Mouse (Mus musculus) liver, embryonic 13.5 days (tissue): ENCODE measurements at regions not wholly inside any gene's neighbourhood (a gene's known extent, or its start where the extent isn't known, plus 50 kb on each side); places are given as distances from the start of the nearest gene placed in this dataset.

Experiments used
- ATAC-seq: fragments of 200-750 bp; cut with Nextera tagmentation; 2 replicates; pipeline ENCODE4 v1.8.0; 2017; ENCODE audit warnings: low read depth, mild to moderate bottlenecking, moderate number of reproducible peaks, moderate library complexity
- DNase-seq: peaks from one replicate; pipeline ENCODE4 v3.0.0; 2022
- H3K27ac ChIP-seq: fragments of 300-500 bp; sonication (generic); 2 replicates; pipeline ENCODE4 v1.5.1; 2015; ENCODE audit warnings: moderate library complexity, mild to moderate bottlenecking, inconsistent platforms
- H3K27me3 ChIP-seq: fragments of 300-500 bp; sonication (generic); 2 replicates; pipeline ENCODE4 v1.6.1; 2015; ENCODE audit warnings: mild to moderate bottlenecking, inconsistent platforms
- H3K36me3 ChIP-seq: fragments of 300-500 bp; sonication (generic); 2 replicates; pipeline ENCODE4 v1.6.1; 2015; ENCODE audit warnings: mild to moderate bottlenecking, inconsistent platforms
- H3K4me1 ChIP-seq: fragments of 300-500 bp; sonication (generic); replicated peaks from 2 replicates; pipeline ENCODE4 v1.6.1; 2015; ENCODE audit warnings: inconsistent platforms
- H3K4me2 ChIP-seq: fragments of 300-500 bp; sonication (generic); 2 replicates; pipeline ENCODE4 v1.6.1; 2015; ENCODE audit warnings: inconsistent platforms, mild to moderate bottlenecking, moderate library complexity
- H3K4me3 ChIP-seq: fragments of 300-500 bp; sonication (generic); replicated peaks from 2 replicates; pipeline ENCODE4 v1.5.1; 2015; ENCODE audit warnings: mild to moderate bottlenecking, inconsistent platforms
- H3K9ac ChIP-seq: fragments of 300-500 bp; sonication (generic); 2 replicates; pipeline ENCODE4 v1.6.1; 2015; ENCODE audit warnings: mild to moderate bottlenecking, inconsistent platforms
- H3K9me3 ChIP-seq: fragments of 300-500 bp; sonication (generic); replicated peaks from 2 replicates; pipeline ENCODE4 v1.6.1; 2016; ENCODE audit warnings: inconsistent platforms
- WGBS: fragments of 180-500 bp; shearing (Covaris S2); methylation state at CpG from one replicate; pipeline ENCODE4 v1.1.7; 2015; ENCODE audit not compliant: insufficient replicate concordance; 5-methylcytosine and 5-hydroxymethylcytosine counted together

DNA sequence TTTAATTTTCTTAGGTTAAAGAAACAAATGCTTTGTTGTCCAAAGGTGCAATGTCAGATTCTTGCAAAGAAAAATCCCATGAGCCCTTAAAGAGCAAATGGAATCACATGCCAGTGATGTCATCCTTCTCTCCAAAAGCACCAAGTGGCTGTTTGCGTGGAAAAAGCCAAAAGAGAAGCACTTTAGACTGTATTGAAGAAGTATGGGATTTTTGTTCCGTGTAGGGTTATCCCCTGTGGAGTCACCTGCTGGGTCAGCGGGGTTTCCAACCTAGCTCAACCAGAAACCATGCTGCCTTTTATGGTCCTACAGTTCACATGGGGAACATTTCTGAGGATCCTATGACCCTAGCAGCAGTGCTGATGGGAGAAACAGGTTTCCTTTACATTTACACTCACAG, 1213.5 kb upstream of the Lrrc6 start:
- H3K4me1 ChIP-seq: no peaks in the 10 kb centered on the region
- H3K4me3 ChIP-seq: no peak overlapping the region
- DNase-seq (no peak), ATAC-seq (no peak)
- no peaks in the 10 kb centered on the region for H3K36me3 ChIP-seq
- H3K4me2 ChIP-seq: no peak overlapping the region
- H3K9me3 ChIP-seq: no peaks in the 10 kb centered on the region
- H3K9ac ChIP-seq: no peak overlapping the region
- H3K27me3 ChIP-seq: no peaks in the 10 kb centered on the region
- H3K27ac ChIP-seq: no peak overlapping the region
- 59% methylated on average over 3 of the region's 3 CpGs for WGBS

DNA sequence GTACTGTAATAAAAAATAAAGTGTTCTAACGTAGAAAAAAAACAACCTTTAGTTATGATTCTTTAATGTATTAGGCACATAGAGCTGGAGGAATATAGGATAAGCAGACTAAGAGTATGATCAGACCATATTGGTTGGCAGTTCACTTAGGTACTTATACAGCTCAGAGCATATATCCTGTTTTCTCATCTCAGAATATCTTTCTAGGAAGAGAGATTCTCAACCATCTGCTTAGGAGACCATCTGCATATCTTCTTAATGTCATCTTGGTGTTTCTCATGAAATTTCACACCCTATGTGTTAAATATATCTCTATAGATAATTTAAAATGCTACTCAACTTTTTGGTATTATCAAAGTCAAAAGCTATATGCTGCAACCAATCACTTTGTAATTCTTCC, 1185.4 kb upstream of the Lrrc6 start:
- no peak overlapping the region for H3K4me3 ChIP-seq
- WGBS: 46% methylated on average over 1 of the region's 1 CpGs
- H3K9me3 ChIP-seq: no peaks in the 10 kb centered on the region
- ATAC-seq (no peak), DNase-seq (no peak)
- H3K27ac ChIP-seq: no peak overlapping the region
- H3K36me3 ChIP-seq: no peaks in the 10 kb centered on the region
- H3K27me3 ChIP-seq: no peaks in the 10 kb centered on the region
- H3K4me2 ChIP-seq: no peak overlapping the region
- H3K4me1 ChIP-seq: no peaks in the 10 kb centered on the region
- no peak overlapping the region for H3K9ac ChIP-seq

DNA sequence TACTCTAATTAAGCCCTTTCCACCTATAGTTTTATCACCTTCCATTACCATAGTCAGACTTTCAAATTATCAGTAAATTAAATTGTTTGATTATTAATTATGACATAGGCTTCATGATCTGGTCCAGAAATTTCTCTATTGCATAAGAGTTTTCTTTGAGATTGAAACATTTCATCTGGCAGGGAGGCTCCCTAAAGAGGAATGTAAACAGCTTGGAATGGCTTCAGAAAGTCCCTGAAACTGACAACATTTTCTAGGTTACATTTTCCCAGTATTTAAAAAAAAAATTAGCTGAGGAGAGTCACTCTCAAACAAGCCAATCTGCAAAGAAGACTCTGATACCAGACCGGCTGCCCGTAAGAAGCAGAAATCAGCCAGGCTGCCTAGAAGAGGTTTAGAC, 1172.6 kb upstream of the Lrrc6 start:
- Histone ChIP-seq H3K9ac (no peak overlapping the region), H3K36me3 (no peaks in the 10 kb centered on the region), H3K4me3 (no peak overlapping the region), H3K27ac (no peak overlapping the region), H3K9me3 (no peaks in the 10 kb centered on the region), H3K4me2 (no peak overlapping the region), H3K4me1 (no peaks in the 10 kb centered on the region), H3K27me3 (no peaks in the 10 kb centered on the region)
- 79% methylated on average over 2 of the region's 2 CpGs for WGBS
- no peak for DNase-seq
- no peak for ATAC-seq

DNA sequence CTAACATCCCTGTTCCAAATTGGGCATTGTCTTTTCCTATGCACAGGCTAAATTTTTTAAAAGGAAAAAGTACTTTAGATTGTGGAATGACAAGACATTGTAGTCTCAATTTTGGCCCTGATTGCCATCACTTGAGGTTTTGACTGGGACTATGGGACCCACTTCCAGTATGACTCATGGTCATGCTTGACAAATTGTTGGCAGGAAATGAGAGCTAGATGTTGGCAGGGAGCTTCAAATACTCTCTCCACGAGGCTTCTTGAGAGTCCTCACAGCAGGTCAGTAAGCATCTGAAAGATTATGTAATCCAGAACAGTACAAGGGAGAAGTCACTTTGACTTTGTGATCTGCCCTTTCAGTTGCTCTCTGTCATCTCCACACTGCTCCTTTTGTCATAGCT, 1135.4 kb upstream of the Lrrc6 start:
- H3K9me3 ChIP-seq: no peaks in the 10 kb centered on the region
- no peaks in the 10 kb centered on the region for H3K36me3 ChIP-seq
- H3K9ac ChIP-seq: no peak overlapping the region
- H3K27ac ChIP-seq: no peak overlapping the region
- ATAC-seq (no peak), DNase-seq (no peak)
- 10% methylated on average over 1 of the region's 1 CpGs for WGBS
- H3K4me2 ChIP-seq: no peak overlapping the region
- H3K4me3 ChIP-seq: no peak overlapping the region
- no peaks in the 10 kb centered on the region for H3K27me3 ChIP-seq
- H3K4me1 ChIP-seq: no peaks in the 10 kb centered on the region

DNA sequence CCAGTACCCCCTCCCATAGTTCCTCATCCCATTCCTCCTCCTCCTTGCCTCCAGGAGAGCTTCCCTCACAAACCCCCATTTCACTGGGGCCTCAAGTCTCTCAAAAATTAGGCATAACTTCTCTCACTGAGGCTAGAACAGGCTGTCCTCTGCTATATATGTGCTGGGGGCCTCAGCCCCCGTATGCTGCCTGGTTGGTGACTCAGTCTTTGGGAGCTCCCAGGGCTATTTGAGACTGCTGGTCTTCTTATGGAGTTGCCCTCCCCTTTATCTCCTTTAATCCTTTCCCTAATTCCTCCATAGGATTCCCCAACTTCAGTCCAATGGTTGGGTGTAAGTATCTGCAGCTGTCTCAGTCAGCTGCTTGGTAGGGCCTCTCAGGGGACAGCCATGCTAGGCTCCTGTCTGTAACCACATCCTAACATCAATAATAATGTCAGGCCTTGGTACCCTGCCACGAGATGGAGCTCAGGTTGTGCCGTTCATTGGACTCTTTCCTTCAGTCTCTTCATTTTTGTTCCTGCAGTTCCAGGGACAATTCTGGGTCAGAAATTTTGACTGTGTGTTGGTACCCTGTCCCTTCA, 1126.1 kb upstream of the Lrrc6 start:
- H3K4me1 ChIP-seq: no peaks in the 10 kb centered on the region
- H3K27me3 ChIP-seq: no peaks in the 10 kb centered on the region
- DNase-seq: no peak
- H3K9me3 ChIP-seq: no peaks in the 10 kb centered on the region
- no peak overlapping the region for H3K9ac ChIP-seq
- H3K27ac ChIP-seq: no peak overlapping the region
- no peak overlapping the region for H3K4me3 ChIP-seq
- H3K36me3 ChIP-seq: no peaks in the 10 kb centered on the region
- H3K4me2 ChIP-seq: no peak overlapping the region
- WGBS: 49% methylated on average over 3 of the region's 3 CpGs
- ATAC-seq: no peak

DNA sequence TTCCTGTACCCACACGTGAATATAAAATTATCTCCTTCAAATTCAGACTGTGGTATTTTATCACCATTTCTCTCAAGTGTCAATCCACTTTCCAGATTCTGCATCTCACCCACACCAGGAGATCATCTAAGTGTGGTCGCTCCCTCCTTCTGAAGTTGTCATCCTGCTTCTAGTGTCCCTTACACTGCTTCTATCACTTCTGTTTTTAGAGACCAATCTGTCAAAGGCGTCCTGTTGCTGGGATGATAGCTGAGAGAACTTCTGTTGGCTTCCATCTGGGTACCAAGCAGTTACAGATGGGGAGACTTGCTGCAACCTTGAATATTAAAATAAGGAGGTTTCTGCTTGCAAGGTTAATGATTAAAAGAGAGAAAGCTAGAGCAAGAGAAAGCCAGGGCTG, 1111.2 kb upstream of the Lrrc6 start:
- no peak overlapping the region for H3K27ac ChIP-seq
- H3K9me3 ChIP-seq: no peaks in the 10 kb centered on the region
- H3K4me1 ChIP-seq: no peaks in the 10 kb centered on the region
- no peak overlapping the region for H3K4me3 ChIP-seq
- H3K4me2 ChIP-seq: no peak overlapping the region
- 30% methylated on average over 3 of the region's 3 CpGs for WGBS
- DNase-seq: no peak
- no peaks in the 10 kb centered on the region for H3K27me3 ChIP-seq
- ATAC-seq: no peak
- H3K9ac ChIP-seq: no peak overlapping the region
- no peaks in the 10 kb centered on the region for H3K36me3 ChIP-seq

DNA sequence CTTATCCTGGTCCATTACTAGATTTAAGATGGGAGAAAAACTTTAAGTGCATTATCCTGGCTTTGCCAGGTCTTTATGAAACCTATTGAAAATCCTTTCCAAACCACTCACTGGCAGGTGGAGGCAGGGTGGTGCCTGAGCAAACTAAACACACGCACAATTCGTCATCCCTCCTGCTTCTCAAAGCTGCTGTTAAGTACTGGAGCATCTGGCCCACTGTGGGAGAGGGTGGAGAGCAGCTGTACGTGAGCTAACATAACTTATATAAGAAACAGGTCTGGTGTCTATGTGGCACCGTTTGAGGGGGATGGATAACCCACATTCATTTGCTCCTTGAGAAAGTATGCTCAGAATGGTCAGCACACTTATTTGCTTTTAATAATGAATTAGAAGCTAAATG, 1097.7 kb upstream of the Lrrc6 start:
- Histone ChIP-seq H3K36me3 (no peaks in the 10 kb centered on the region), H3K4me2 (no peak overlapping the region), H3K27me3 (no peaks in the 10 kb centered on the region), H3K4me3 (no peak overlapping the region), H3K9me3 (no peaks in the 10 kb centered on the region), H3K4me1 (no peaks in the 10 kb centered on the region), H3K9ac (no peak overlapping the region), H3K27ac (no peak overlapping the region)
- no peak for ATAC-seq
- DNase-seq: no peak
- 66% methylated on average over 4 of the region's 4 CpGs for WGBS

DNA sequence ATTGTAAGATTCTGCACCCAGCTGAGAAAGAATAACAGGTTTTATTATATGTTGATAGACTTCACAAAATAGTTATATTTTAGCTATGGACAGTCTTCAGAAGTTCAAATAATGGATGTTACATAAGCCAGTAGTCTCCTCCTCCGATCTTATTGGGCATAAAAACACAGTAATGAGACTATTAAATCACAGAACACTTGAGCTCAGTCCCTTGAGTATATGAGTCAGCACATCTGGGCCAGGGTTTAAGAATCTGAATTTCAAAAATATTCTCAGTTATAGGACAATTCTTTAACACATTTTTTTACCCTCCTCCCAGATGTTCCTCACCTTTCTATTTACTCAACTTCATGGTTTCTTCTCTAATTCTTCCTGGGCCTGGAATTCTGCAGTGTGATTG, 1075.9 kb upstream of the Lrrc6 start:
- Histone ChIP-seq H3K9ac (no peak overlapping the region), H3K27me3 (no peaks in the 10 kb centered on the region), H3K4me3 (no peak overlapping the region), H3K4me1 (no peaks in the 10 kb centered on the region), H3K9me3 (no peaks in the 10 kb centered on the region), H3K27ac (no peak overlapping the region), H3K36me3 (no peaks in the 10 kb centered on the region), H3K4me2 (no peak overlapping the region)
- DNase-seq: no peak
- WGBS: 62% methylated on average over 1 of the region's 1 CpGs
- no peak for ATAC-seq

DNA sequence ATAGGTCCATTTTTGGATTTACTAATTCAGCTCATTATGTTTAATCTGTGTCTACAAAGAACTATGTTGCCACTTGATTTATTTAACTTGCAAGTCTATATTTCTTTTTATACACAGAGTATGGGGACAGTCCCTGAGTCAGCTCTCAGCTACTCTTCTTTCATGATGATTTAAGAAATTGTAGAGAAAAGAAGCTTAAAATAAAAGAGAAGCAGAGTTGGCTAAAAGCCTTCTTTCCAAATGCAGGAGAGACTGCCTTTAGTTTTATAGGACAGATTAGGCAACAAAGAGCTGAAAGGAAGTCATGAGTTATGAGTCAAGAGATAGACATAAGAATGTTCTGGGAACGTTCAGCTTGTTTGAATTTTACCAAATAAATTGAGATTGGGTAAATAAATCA, 1070.9 kb upstream of the Lrrc6 start:
- ATAC-seq: no peak
- 28% methylated on average over 1 of the region's 1 CpGs for WGBS
- no peak overlapping the region for H3K27ac ChIP-seq
- H3K4me2 ChIP-seq: no peak overlapping the region
- no peaks in the 10 kb centered on the region for H3K4me1 ChIP-seq
- H3K9ac ChIP-seq: no peak overlapping the region
- H3K27me3 ChIP-seq: no peaks in the 10 kb centered on the region
- H3K9me3 ChIP-seq: no peaks in the 10 kb centered on the region
- no peaks in the 10 kb centered on the region for H3K36me3 ChIP-seq
- DNase-seq: no peak
- H3K4me3 ChIP-seq: no peak overlapping the region

DNA sequence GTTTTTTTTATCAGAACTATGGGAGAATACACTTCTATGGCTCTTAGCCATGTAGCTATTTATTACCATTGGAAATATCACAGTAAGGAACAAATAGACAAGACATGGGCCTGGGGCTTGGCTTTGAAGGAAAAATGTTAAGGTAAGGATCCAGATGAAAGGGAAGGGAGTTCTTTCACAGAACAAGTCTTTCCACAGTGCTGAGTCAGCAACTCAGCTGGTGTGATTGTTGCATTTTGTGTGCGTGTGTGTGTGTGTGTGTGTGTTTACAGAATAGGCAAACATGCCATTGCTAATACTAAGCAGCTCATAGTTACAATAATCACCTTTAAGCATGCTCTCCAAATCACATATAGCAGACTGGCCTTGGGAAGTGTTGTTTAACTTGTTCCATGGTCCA, 1056.6 kb upstream of the Lrrc6 start:
- Histone ChIP-seq H3K4me1 (no peaks in the 10 kb centered on the region), H3K27ac (no peak overlapping the region), H3K9me3 (no peaks in the 10 kb centered on the region), H3K27me3 (no peaks in the 10 kb centered on the region), H3K9ac (no peak overlapping the region), H3K36me3 (no peaks in the 10 kb centered on the region), H3K4me3 (no peak overlapping the region), H3K4me2 (no peak overlapping the region)
- DNase-seq: no peak
- no peak for ATAC-seq
- 80% methylated on average over 1 of the region's 1 CpGs for WGBS

DNA sequence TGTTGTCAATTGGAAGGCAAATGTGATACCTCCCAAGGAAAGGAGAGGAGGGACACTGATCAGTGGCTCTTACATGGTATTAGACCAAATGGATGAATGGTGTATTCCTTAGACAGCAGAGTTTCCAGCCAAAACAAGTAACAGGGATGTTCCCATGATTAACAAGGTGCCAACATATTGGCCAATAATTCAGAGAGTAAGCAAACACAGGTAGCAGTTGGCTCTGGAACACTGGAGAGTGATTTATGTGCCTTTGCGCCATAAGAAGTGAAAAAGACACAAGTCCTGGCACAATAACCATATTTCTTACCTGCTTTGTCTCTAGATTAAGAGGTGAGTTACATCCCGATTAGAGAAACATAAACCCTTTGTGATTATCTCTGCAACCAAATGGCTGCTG, 1051.2 kb upstream of the Lrrc6 start:
- no peaks in the 10 kb centered on the region for H3K9me3 ChIP-seq
- ATAC-seq: no peak
- H3K4me3 ChIP-seq: no peak overlapping the region
- H3K4me1 ChIP-seq: no peaks in the 10 kb centered on the region
- no peak overlapping the region for H3K4me2 ChIP-seq
- H3K27me3 ChIP-seq: no peaks in the 10 kb centered on the region
- no peaks in the 10 kb centered on the region for H3K36me3 ChIP-seq
- 47% methylated on average over 2 of the region's 2 CpGs for WGBS
- H3K27ac ChIP-seq: no peak overlapping the region
- DNase-seq: no peak
- H3K9ac ChIP-seq: no peak overlapping the region

DNA sequence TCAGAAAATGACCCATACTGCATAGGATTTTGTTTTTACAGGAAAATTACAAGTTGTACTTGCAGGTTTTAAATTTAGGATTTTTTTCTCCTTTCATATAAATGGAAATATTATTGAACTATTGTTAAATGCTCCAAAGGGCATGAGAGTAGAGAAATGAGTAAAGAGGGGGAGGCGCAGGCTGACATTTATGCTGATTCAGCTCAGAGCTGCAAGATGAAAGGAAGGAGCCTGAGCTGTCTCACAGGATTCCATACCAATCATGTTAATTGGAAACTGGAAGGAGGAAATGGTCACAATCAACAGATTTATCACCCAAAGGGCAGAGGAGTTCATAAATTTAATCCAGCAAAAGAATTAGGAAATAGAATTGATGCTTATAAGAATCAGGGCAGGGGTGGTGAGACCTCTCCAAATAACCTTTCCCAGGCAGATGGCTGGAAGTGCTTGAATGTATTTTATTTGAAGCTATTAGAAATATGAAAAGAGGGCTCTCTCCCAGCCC, 1046.2 kb upstream of the Lrrc6 start:
- Histone ChIP-seq H3K27me3 (no peaks in the 10 kb centered on the region), H3K9ac (no peak overlapping the region), H3K27ac (no peak overlapping the region), H3K4me2 (no peak overlapping the region), H3K36me3 (no peaks in the 10 kb centered on the region), H3K4me1 (no peaks in the 10 kb centered on the region), H3K4me3 (no peak overlapping the region), H3K9me3 (no peaks in the 10 kb centered on the region)
- WGBS: 68% methylated on average over 1 of the region's 1 CpGs
- DNase-seq (no peak), ATAC-seq (no peak)
